Mouse (Mus musculus): Measurements from ENCODE around the gene Rxfp1.

The Rxfp1 gene

DNA sequence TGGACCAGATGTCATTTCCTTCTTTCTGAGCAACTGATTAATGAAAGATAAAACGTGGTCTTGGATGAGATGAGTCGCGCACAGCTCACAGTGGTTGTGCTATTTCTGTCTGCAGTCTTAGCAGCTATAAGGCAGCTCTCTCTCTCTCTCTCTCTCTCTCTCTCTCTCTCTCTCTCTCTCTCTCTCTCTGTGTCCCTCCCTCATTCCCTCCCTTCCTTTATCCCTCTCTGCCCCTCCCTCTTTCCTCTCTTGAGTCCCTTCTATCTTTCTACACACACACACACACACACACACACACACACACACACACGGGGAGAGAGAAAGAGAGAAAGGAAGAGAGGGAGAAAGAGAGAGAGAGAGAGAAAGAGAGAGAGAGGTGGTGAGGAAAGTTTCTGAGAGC is at the start of gene Rxfp1:
Gene Rxfp1, minus strand, starts transcription at position 101 of the 400 bp plus-strand sequence.
- 35% methylated on average over 4 of the region's 4 CpGs for WGBS

- WGBS = 12% methylated on average over 11 of the region's 11 CpGs
Observed at GRCm38 (mm10) chr3:79784362-79784736, 46.7 kb upstream of the Rxfp1 start.

DNA sequence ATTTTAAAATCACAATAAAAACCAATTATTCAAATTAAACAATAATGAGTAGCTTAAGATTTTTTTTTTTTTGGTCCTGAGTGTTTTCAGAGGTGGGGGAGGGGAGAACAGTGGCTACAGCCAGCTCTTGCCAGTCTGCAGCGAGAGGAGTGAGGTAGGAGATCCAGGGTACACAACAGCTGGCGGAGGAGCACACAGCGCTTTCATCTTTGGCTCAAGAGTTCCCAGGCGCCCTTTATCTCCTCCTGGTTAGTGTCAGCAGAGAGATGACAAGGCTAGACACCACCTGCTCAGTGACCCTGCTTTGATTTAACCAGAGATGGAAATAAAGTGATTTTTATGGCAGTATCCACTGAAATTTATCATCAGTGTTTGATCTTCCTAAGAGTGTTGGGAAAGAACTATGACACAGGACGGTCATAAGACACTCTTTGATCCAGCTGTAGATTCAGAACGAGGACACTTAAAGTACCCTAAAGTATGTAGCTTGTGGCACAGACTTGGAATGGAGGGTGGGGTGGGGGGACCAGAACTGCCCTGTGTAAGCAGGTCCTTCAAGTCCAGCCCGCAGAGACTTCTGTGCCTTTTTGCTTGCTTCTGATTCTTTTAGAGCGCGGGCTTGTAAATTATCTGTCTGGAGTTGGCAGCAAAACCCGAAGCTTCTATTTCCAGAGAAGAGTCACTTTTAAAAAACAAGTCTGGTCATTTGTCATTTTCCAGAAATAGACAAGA is 46.1 kb upstream of the Rxfp1 start:
- 47% methylated on average over 10 of the region's 10 CpGs for WGBS

DNA sequence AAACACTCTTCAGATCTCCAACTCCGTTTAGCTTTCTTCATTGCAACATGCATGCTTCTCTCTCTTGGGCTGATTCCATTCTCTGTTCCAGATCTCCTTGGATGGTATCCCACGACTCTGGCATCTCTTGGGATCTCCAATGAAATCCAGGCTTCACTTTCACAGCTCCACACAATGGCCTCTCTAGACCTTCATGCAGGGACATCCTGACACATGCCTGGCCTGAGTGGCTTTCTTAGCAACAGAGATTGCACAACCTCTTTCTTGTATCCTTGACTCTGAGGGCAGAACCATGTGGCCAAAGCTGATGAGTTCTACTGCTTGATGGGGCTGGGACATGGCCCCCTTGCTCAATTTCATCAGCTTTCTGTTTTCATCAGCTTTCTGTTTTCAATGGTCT is 35.0 kb upstream of the Rxfp1 start:
- WGBS = 71% methylated on average over 2 of the region's 2 CpGs

GRCm38 (mm10) chr3:79753736-79754135 is 16.1 kb upstream of the Rxfp1 start:
- WGBS = 90% methylated on average over 1 of the region's 1 CpGs

GRCm38 (mm10) chr3:79746585-79746984 is 8.9 kb upstream of the Rxfp1 start:
- WGBS = 83% methylated on average over 6 of the region's 6 CpGs

DNA sequence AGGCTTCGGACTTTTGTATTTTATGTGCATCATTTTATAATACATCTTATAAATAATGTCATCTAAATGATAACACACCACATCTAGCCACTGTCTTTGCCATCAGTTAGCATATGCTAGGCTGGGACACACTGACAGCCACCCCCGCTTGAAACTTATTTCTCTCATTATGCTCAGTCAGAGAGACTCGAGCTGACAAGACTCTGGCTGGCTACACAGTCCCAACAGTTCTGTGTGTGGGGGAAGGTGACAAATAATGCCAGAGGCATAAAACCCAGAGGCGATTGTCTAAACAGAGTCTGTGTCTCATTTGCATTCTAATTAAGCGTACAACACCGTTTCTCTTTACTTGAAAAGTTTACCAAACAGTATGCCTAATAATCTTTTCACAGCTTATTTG is 7.4 kb upstream of the Rxfp1 start:
- 32% methylated on average over 6 of the region's 6 CpGs for WGBS

GRCm38 (mm10) chr3:79744415-79744814 is 6.7 kb upstream of the Rxfp1 start:
- WGBS = 91% methylated on average over 2 of the region's 2 CpGs

- whole genome bisulfite sequencing = 92% methylated on average over 2 of the region's 2 CpGs
Observed at GRCm38 (mm10) chr3:79740351-79740750, 2.7 kb upstream of the Rxfp1 start.

GRCm38 (mm10) chr3:79738451-79738850 is 771 bp upstream of the Rxfp1 start:
- WGBS = 80% methylated on average over 1 of the region's 1 CpGs

GRCm38 (mm10) chr3:79726506-79727075 is 11.1 kb downstream of the Rxfp1 start:
- WGBS = 71% methylated on average over 14 of the region's 14 CpGs

DNA sequence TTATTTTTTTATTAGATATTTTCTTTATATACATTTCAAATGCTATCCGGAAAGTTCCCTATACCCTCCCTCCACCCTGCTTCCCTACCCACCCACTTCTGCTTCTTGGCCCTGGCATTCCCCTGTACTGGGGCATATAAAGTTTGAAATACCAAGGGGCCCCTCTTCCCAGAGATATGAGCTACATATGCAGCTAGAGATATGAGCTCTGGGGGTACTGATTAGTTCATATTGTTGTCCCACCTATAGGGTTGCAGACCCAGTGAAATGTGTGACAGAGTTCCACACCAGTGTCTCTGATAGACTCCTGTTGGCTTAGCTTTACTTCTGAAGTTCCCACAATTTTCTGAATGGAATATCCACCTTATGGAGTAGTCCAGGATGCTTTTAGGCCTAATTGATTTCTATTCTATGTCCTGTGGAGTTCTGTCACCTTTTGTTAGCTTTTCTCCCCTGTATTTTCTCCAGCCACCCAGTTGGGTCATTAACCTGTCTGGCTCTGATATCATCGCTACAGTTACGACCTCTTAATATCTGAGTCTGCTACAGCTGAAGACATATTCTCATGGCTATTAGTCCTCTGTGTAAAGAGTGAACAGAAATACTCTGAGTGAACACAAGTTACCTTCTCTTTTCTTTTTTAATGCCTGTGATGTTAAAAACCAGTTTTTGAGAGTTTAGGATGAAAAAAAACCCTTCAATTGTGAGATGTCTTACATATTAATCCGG is 16.8 kb downstream of the Rxfp1 start:
- WGBS = 92% methylated on average over 4 of the region's 4 CpGs

- 72% methylated on average over 8 of the region's 8 CpGs for WGBS
Observed at GRCm38 (mm10) chr3:79706436-79706835, 31.2 kb downstream of the Rxfp1 start.

DNA sequence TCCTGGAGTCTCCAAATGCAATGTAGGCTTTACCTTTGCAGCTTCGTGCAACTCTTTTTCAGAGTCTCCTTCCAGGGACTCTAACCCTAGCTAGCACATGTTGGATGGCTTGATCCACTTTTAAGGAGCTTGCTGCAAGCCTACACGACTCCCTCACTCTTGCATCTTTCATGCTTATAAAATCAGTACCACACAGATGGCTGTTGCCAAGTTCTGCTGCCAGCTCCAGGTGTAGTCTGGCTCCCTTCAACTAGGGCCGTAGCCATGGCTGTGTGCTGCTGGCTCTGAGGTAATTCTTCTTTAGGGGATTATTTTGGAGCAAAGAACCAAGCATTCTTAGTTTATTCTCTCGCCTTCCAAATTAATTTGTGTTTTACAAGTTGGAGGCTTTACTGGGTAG is 34.5 kb downstream of the Rxfp1 start:
- 60% methylated on average over 4 of the region's 4 CpGs for WGBS

GRCm38 (mm10) chr3:79691957-79692356 is 45.7 kb downstream of the Rxfp1 start:
- 48% methylated on average over 2 of the region's 2 CpGs for WGBS

DNA sequence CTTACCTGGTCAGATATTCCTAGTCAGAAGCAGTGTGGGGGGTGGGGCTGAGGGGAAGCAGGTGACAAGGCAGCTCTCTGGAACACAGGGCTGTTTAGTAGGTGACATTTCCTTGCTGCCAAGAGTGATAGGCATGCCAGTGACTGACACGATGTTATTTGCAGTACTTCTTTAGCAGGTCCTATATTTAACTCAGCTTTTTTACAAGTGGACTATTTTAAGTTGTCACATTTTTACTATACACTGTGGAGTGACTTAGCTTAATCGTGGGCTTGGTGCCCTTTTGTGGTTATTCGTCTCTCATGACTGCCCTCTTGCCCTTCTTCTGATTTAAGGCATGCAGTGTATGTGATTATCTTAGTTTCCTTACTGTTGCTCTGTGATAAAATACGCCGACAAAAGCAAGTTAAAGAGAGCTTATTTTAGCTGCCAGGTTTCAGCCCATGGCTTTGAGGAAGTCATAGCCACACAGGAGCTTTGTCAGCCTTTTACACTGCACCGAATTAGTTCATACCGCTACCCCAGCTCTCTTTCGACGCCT is 47.5 kb downstream of the Rxfp1 start:
- 57% methylated on average over 9 of the region's 9 CpGs for WGBS

- WGBS = 84% methylated on average over 4 of the region's 4 CpGs
Observed at GRCm38 (mm10) chr3:79688101-79688500, 49.6 kb downstream of the Rxfp1 start.

- 65% methylated on average over 8 of the region's 8 CpGs for WGBS
Observed at GRCm38 (mm10) chr3:79683529-79683928, 54.2 kb downstream of the Rxfp1 start.

DNA sequence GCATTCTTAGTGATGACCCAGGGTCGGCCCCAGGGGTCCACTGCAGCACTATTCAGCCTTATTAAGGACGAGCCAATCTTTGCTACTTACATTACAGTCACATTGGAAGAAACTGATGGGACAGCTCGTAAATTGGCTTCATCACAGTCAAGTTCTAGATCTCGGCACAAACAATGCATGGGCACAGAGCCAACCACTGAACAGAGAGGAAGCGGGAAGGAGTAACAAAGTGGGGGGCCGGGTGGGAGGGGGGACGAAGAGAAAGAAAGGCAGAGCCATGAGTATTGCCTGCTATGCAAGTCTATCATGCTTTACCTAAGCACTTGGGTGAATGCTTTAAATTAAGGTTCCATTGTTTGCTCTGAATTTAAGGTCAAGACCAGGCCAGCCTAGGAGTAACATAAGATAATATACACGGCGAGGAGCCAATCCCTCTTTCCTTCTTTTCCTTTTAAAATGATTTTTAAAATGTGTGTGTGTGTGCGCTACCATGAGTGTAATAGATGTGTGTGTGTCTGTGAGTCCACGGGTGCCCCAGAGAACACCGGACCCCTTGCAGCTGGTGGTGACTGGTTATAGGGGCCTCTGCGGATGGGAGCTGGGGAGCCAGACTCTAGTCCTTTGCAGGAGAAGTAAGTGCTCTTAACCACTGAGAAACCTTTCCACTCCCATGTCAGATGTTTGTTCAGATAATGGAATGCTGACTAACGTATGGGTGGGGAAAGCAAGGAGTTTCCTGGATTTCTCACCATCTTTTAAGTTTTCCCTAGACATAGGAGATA is 55.1 kb downstream of the Rxfp1 start:
- 66% methylated on average over 14 of the region's 14 CpGs for WGBS

GRCm38 (mm10) chr3:79676411-79676810 is 61.3 kb downstream of the Rxfp1 start:
- WGBS = 87% methylated on average over 3 of the region's 3 CpGs

DNA sequence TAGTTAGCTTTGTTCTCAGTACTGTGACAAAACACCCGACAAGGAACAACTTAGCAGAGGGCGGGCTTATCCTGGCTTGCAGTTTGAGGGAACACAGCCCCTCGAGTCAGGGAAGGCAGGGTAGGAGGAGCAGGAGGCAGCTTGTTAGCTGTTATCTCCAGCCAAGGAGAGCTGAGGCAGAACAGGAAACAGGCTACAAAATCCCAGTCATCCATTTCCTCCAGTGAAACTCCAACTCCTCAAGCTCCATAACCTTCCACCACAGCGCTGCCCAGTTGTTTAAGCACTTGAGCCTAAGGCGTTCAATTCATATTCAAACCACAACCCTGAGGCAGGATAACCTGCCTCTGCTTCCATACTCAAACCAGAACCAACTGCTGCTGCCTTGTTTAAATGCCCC is 63.0 kb downstream of the Rxfp1 start:
- 88% methylated on average over 5 of the region's 5 CpGs for WGBS

DNA sequence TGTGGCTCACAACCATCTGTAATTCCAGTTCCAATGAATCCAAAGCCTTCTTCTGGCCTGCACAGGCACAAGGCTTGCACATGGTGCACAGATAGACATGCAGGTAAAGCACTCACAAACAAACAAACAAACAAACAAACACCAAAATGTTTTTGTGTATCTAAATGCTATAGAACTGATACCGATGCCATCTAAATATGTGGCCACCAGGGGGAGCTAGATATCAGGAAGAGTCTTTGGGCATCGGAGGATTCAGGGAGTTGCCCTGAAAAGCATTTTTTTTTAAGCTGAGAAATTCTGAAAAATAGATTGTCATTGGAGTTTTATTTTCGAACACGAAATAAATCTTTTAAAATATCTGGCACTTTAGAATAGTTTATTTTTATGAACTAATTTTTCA is 64.6 kb downstream of the Rxfp1 start:
- 8% methylated on average over 4 of the region's 4 CpGs for WGBS
